Mouse (Mus musculus) MEL-GATA-1-ER (cell line): ENCODE measurements around the gene Ppp2r2c.

Source experiments
- DNase-seq: peaks from one replicate; pipeline ENCODE4 v3.0.0-alpha.2; 2012; ENCODE audit warnings: low read depth; ENCODE audit errors: extremely low read depth

Ppp2r2c gene

GRCm38 (mm10) chr5:36895621-36896573, 27.6 kb downstream of the Ppp2r2c start:
- DNase-seq: no peak

DNA sequence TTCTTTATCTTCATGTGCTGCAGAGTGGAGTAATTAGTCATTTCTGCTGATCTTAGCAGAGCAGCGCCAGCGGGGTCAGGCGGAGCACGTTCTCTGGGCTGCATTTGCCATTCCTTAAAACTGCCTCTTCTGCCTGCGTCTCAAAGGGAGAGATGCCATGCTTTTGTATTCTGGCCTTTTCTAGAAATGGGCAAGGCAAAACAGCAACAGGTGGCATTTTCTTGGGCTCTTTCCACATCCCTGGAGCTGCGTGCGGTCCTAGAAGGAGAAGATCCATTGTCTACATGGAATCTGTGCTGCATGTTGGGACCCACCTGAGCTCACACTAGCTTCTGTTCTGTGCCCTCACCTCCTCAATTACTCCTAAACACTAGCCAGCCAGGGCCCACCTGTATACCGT, 29.7 kb downstream of the Ppp2r2c start:
- DNase-seq: no peak

GRCm38 (mm10) chr5:36898415-36899109, 30.2 kb downstream of the Ppp2r2c start:
- DNase-seq: no peak

DNA sequence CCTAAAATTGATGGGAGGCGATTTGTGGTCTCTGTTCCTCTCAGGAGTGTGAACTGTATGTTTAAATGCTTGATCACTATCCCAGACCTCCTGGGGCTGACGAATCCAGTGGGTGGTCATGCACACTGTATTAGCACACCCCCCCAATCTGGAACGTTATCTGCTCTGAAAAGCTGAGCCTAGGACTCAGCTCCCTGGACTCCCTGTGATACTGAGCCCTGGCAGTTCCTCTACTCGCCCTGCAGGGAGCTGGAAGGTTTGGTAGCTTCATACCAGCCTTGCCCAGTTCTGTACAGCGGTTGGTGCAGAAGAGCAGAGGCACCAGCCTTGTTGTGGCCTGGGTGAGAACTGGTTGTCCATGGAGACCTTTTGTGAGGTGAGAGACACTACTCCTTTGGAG, 31.1 kb downstream of the Ppp2r2c start:
- DNase-seq: no peak

DNA sequence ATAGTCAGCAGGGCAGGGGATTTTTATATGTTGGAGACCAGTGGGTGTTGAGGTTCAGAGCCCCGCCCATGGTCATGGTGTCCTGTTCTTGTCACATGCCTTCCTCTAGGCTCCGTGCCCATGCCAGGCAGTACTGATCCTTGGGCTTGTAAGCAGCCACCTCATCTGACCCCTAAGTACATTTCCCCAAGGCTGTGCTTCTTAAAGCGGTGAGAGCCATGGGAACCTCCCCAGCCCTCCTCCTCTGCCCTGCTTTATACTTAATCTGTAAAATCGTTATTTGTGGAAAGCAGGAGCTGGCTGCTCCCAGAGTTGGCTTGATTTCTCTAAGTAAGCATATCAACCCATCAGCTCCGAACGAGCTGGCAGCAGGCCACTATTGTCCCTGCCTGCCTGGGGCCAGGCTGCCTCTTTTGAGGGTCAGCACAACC, 31.9 kb downstream of the Ppp2r2c start:
- DNase-seq: no peak

DNA sequence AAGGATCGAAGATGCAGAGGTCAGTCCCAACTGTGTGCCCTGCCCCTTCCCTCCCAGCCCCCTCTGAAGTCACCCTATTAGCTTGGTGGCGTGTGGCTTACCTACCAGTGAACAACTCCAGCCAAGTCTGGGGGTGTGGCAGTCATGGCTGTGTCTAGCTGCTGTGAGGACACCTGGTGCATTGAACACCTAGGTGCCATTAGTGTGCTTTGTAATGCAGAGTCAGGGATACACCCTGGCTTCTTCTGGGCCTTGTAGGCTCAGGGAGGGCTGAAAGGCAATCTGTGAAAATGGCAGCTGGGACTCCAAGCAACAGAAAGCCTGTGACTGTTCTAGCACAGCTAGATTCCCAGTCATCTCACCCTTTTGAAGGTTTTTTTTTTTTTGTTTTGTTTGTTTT, 34.5 kb downstream of the Ppp2r2c start:
- no peak for DNase-seq

DNA sequence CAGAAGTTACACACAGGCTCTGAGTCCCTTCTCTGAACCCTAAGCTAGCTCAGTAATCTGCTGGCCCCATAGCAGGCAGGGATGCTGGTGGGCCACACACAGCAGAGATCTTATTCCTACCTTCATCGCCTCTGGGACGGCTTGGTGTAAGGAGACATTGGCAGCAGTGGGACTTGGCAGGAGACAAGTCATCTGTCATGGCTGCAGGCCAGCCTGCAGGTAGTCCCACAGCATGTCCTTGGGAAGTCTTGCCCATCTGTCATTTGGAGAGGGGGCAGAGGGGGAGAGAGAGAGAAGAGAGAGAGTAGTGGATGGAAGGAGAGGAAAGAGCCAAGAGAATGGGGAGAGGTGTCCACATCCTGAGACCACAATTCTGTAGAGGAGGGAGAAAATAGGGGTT, 35.8 kb downstream of the Ppp2r2c start:
- no peak for DNase-seq

DNA sequence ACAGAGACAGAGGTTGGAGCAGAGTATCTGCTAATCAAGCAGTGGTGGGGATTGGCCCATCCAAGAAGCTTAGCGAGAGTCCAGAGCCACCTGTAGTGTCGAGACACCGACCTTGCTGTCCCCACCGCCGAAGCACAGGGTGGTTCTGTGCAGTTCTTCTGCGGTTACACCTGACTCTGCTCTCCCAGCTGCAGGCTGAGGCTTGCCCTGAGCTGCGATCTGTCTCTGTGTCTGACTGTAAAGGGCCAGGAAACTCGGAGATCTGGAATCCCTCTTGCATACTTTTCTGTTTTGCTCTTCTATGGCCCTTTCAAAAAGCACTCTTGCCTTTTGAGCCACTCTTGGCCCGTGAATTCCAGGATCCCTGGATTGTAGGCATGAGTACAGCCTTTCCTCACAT, 36.4 kb downstream of the Ppp2r2c start:
- no peak for DNase-seq

DNA sequence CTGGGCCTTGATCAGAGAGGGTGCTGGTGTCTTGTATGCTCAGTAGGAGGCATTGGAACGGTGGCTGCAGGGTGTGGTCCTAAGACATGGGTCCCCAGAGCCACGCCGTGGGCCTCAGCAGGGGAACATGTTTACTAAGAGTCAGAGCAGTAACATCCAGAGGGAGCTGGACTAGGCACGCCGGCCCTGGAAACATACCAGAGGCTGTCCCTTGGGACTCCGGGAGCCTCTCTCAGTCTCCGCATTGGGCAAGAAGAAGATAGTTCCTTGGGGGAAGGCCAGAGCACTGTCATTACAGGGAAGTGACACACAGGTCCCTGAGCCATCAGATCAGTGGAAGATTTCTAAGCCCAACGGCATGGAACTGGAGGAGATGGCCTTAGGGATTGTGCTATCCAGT, 36.9 kb downstream of the Ppp2r2c start:
- no peak for DNase-seq

GRCm38 (mm10) chr5:36907695-36908094, 39.4 kb downstream of the Ppp2r2c start:
- DNase-seq: no peak

DNA sequence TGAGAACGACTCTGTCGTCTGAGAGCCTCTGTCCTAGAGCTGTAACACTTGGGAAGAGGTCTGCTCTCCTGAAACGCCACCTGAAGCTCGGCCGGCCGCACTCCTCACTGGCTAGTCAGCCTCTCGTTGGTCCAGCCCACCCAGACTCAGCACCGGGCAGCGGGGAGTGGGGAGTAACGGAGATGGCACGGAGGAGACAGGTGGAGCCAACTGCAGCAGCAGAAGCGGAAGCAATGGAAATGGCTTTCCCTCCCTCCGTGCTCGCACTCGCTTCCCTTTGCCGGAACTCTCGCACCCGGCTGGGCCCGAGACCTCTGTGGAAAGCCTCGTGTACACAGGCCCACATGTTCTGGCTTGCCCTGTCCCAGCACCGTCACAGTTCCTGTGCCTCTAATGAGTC, 41.2 kb downstream of the Ppp2r2c start:
- no peak for DNase-seq

- DNase-seq: no peak
Observed at GRCm38 (mm10) chr5:36910980-36911379, 42.7 kb downstream of the Ppp2r2c start.

DNA sequence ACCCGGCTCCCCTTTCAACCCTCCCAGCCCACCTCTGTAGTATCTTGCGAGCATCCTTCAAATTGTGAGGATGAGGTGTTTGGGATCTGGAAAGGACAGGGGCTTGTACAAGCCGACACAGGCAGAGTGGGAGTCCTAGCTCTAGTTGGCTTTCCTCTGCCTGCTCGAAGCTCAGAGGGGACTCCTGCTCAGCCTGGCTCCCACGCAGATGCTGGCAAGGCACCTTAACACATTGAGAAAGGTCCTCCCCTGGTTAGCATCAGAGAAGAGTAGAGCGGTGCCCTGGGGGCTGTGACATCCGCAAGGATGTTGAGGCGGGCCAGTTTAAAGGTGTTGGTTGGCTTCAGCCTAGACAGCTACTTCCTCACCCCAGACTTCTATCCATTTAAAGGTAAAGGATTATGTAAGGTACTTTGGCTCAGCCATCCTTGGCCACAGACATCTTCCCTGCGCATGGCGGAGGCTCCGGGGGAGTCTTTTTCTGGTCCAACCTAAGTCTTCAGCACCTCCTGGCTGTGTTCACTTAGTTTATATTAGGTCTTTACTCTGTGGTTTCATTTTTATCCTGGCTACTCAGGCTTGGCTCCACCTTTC, 43.5 kb downstream of the Ppp2r2c start:
- no peak for DNase-seq

- no peak for DNase-seq
Observed at GRCm38 (mm10) chr5:36912602-36913310, 44.4 kb downstream of the Ppp2r2c start.

- DNase-seq: no peak
Observed at GRCm38 (mm10) chr5:36915256-36915655, 46.9 kb downstream of the Ppp2r2c start.

DNA sequence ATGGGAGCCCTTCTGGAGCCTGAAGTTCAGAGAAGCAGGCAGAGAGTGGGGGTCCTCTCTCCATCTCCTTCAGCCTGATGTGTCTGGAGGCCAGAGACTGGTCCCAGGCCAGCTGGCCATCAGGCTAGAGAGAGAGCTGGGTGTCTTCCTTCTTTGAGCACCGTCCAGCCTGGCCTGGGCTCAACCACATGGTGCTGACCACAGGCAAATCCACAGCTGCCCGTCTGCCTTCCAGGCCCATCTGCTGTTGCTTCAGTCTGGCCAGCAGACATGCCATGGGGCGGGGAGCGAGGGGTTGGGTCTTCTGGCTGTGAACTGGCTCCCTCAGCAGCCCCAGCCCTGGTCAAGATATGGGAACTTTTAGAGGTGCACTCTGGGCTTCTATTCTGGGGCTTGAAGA, 48.3 kb downstream of the Ppp2r2c start:
- no peak for DNase-seq

- no peak for DNase-seq
Observed at GRCm38 (mm10) chr5:36917245-36917644, 48.9 kb downstream of the Ppp2r2c start.

- no peak for DNase-seq
Observed at GRCm38 (mm10) chr5:36918016-36918415, 49.7 kb downstream of the Ppp2r2c start.

- no peak for DNase-seq
Observed at GRCm38 (mm10) chr5:36920072-36920471, 51.8 kb downstream of the Ppp2r2c start.

DNA sequence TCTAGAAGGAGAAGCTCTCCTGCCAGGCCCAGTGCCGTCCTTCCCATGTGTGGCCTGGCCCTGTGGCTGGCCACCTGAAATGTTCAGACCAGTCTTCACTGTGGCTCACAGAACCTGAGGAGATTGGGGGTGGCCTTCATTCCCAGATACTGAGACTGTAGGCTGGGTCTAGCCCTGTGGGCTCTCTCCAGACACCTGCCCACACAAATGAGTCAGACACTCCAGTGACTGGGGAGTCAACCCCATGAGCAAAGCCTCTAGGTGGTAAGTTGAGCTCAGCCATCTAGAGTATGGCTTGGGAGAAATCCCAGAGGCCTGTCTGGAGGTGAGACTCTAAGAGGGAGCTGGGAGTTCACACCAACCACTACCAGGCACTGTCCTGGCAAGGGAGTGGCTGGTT, 53.6 kb downstream of the Ppp2r2c start:
- no peak for DNase-seq

GRCm38 (mm10) chr5:36922811-36923210, 54.5 kb downstream of the Ppp2r2c start:
- no peak for DNase-seq
